Mouse (Mus musculus) erythroblast, adult 5-6 weeks (primary cell): ENCODE measurements at regions not wholly inside any gene's neighbourhood (a gene's known extent, or its start where the extent isn't known, plus 50 kb on each side); places are given as distances from the start of the nearest gene placed in this dataset.
A peak's percentile ranks its signal among the peaks of the same experiment; 100 is the strongest.

Source experiments
- ATAC-seq: replicated peaks from 2 replicates; pipeline ENCODE4 v1.8.0; 2016; ENCODE audit warnings: moderate number of reproducible peaks, mild to moderate bottlenecking, moderate TSS enrichment, inconsistent platforms; ENCODE audit not compliant: poor library complexity, low FRiP score, severe bottlenecking

- no peak for ATAC-seq
These were observed 66.8 kb upstream of the Haao start for GRCm38 (mm10) chr17:83914603-83915002.

- ATAC-seq = no peak
These were observed 66.1 kb upstream of the Haao start for GRCm38 (mm10) chr17:83913711-83914415.

DNA sequence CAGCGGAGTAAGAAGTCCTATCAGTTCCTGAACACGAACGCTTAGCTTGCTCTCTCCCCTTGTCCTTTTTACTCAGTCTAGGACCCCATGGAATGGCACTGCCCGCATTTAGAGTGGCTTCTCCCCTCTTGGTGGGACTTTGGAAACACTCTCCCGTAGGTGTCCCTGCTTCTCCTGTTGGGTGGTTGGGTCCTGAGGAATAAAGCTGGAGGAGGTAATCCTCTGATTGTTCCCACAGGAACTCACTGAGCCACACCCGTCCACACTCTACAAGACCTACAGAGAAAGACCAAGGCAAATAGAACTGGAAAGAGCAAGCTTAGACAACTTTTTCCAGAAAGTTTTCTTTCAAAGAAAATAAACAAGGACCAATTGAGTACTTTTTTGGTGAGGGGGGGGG lies 64.7 kb upstream of the Haao start:
- ATAC-seq = no peak

- no peak for ATAC-seq
These were observed 61.0 kb upstream of the Haao start for GRCm38 (mm10) chr17:83908811-83909210.

GRCm38 (mm10) chr17:83907538-83907937 lies 59.8 kb upstream of the Haao start:
- no peak for ATAC-seq

- ATAC-seq = no peak
These were observed 59.2 kb upstream of the Haao start for GRCm38 (mm10) chr17:83906751-83907537.

- ATAC-seq = peak; percentile 52; the same call in 1 of the 2 replicates
These were observed 55.7 kb upstream of the Haao start for GRCm38 (mm10) chr17:83903467-83903866.

DNA sequence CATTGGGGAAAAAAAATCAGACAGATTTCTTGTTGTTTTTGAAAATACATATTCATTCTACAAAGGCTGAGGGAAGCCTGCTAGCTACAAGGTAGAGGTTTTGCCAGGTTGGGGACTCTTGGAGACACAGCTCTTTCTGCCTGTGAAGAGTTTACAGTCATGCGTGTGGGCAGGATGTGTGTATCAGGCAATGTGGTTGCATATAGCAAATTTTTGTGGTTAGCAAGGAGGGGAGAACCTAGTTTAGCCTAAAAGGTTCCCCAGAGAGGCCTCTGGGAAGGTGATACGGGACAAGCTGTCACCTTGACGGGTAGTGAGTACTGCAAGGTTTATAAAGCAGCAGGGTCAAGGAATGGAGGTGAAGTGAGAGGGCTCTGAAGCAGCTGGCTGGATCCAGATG lies 54.8 kb upstream of the Haao start:
- ATAC-seq = no peak

DNA sequence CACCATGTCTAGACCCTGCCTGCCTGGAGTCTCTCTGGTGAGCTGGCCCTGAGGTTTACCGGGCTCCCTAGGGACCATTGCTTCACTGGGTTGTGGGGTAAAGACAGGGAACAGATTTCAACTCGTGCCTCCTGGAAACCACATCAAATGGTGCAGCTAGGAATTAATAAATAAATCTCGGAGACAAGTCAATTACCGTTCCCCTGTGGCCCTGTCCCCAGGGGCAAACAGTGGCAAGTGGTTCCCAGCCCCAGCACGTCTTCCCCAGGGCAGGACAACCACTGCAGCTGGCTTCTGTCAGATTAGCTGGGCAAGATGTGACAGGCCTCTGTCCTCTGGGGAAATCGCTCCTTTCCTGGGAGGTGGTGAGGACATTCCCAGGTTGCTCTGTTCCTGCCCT lies 54.3 kb upstream of the Haao start:
- no peak for ATAC-seq

GRCm38 (mm10) chr17:83899588-83900152 lies 51.9 kb upstream of the Haao start:
- ATAC-seq = no peak

- ATAC-seq = no peak
These were observed 50.8 kb upstream of the Haao start for GRCm38 (mm10) chr17:83898531-83898930.
